Mouse (Mus musculus) lung, adult 2 months (tissue): ENCODE measurements around the gene Rilpl1. TPM values are rescaled to one million over a fixed set of nuclear protein-coding genes. Genes with fewer than 3 reads are reported as not detected.
"Not testable (repeated sequence)": the region's sequence is repeated elsewhere in the genome, so short reads cannot be mapped to it uniquely, and the experiment has no call there.

Source experiments
- DNase-seq: peaks from one replicate; pipeline ENCODE4 v3.0.0; 2022
- H3K4me1 ChIP-seq: fragments of 200-500 bp; 2 replicates; pipeline ENCODE4 v1.6.1; 2011; ENCODE audit warnings: low read length; ENCODE audit not compliant: control insufficient read depth, insufficient read depth
- H3K4me3 ChIP-seq: fragments of 200-500 bp; replicated peaks from 2 replicates; pipeline ENCODE3; 2011; ENCODE audit warnings: low read depth, mild to moderate bottlenecking, control low read depth, low read length; ENCODE audit errors: extremely low read depth
- CTCF ChIP-seq: fragments of 200-500 bp; IDR thresholded peaks from 2 replicates; pipeline ENCODE4 v1.5.1; 2011; ENCODE audit warnings: mild to moderate bottlenecking, low read length, control low read depth; ENCODE audit not compliant: insufficient read depth
- POLR2A ChIP-seq: fragments of 200-500 bp; IDR thresholded peaks from 2 replicates; pipeline ENCODE4 v1.6.1; 2011; ENCODE audit warnings: low read depth, mild to moderate bottlenecking, control low read depth, low read length, borderline replicate concordance; ENCODE audit errors: extremely low read depth
- WGBS: fragments of 180-500 bp; shearing (Covaris S2); methylation state at CpG from one replicate; pipeline ENCODE4 v1.1.7; 2018; 5-methylcytosine and 5-hydroxymethylcytosine counted together
- polyA plus RNA-seq: library from polyadenylated mRNA; depleted of rRNA; stranded (reverse); fragments of >200 nt; gene quantifications from 2 replicates; pipeline ENCODE4 v1.2.3, GENCODE M21; 2012; rRNA removed

Rilpl1 gene
- 24.4 and 26.0 TPM in 2 replicates for polyA plus RNA-seq

GRCm38 (mm10) chr5:124530655-124531582 is at the start of gene Rilpl1:
Rilpl1 (minus strand) TSS chr5:124531391.
- under 1% methylated on average over 95 of the region's 96 CpGs for WGBS
- DNase-seq: peak; percentile 82
- 0 out of 2 replicates have a peak, but pooled peaks have one; percentile 25 for TF ChIP-seq POLR2A
- no peak for TF ChIP-seq CTCF
- H3K4me1 ChIP-seq: peaks cover 7% of the 10 kb centered on the region
- peak within 1 kb of the TSS; percentile 91 for H3K4me3 ChIP-seq

GRCm38 (mm10) chr5:124578633-124579317 is 47.6 kb upstream of the Rilpl1 start, which contains the start of the genes Eif2b1 and Gtf2h3:
Eif2b1 (minus strand) TSS chr5:124579131.
Gtf2h3 (plus strand) TSS chr5:124579140.
- WGBS: 1% methylated on average over 51 of the region's 51 CpGs
- Histone ChIP-seq H3K4me3 (peak within 1 kb of the TSS; percentile 91), H3K4me1 (peaks cover 2% of the 10 kb centered on the region; the same call in 1 of the 2 replicates)
- TF ChIP-seq CTCF (no peak), POLR2A (peak; percentile 92)
- peak; percentile 95 for DNase-seq

GRCm38 (mm10) chr5:124575467-124575866 is 44.3 kb upstream of the Rilpl1 start:
- no peak for DNase-seq
- Histone ChIP-seq H3K4me1 (peaks cover 2% of the 10 kb centered on the region; the same call in 1 of the 2 replicates), H3K4me3 (no peak overlapping the region)
- 73% methylated on average over 7 of the region's 7 CpGs for WGBS
- TF ChIP-seq POLR2A: no peak
- no peak for TF ChIP-seq CTCF

GRCm38 (mm10) chr5:124571068-124571467 is 39.9 kb upstream of the Rilpl1 start:
- TF ChIP-seq POLR2A: no peak
- no peak overlapping the region for H3K4me3 ChIP-seq
- WGBS: 84% methylated on average over 12 of the region's 12 CpGs
- no peaks in the 10 kb centered on the region for H3K4me1 ChIP-seq
- no peak for DNase-seq

GRCm38 (mm10) chr5:124555145-124555544 is 24.0 kb upstream of the Rilpl1 start:
- no peak for DNase-seq
- Histone ChIP-seq H3K4me3 (no peak overlapping the region), H3K4me1 (0 out of 2 replicates have a peak, but pooled peaks cover 3% of the 10 kb centered on the region)
- 66% methylated on average over 1 of the region's 1 CpGs for WGBS
- TF ChIP-seq POLR2A (no peak), CTCF (no peak)

GRCm38 (mm10) chr5:124553607-124554006 is 22.4 kb upstream of the Rilpl1 start:
- DNase-seq: no peak
- H3K4me1 ChIP-seq: 0 out of 2 replicates have a peak, but pooled peaks cover 3% of the 10 kb centered on the region
- no peak overlapping the region for H3K4me3 ChIP-seq
- WGBS: 72% methylated on average over 6 of the region's 6 CpGs
- TF ChIP-seq CTCF (no peak), POLR2A (no peak)

- Histone ChIP-seq H3K4me3 (peak within 1 kb of the TSS; percentile 97), H3K4me1 (0 out of 2 replicates have a peak, but pooled peaks cover 3% of the 10 kb centered on the region)
- under 1% methylated on average over 66 of the region's 66 CpGs for WGBS
- TF ChIP-seq POLR2A (peak; percentile 80; the same call in 1 of the 2 replicates), CTCF (no peak)
- DNase-seq: peak; percentile 90
These were observed 21.5 kb upstream of the Rilpl1 start, which contains the start of gene Ddx55 for GRCm38 (mm10) chr5:124552558-124553307. Ddx55 (plus strand) TSS chr5:124552864.

GRCm38 (mm10) chr5:124552094-124552472 is 20.9 kb upstream of the Rilpl1 start:
- WGBS: 5% methylated on average over 9 of the region's 9 CpGs
- peak overlapping the region; percentile 44 for H3K4me3 ChIP-seq
- H3K4me1 ChIP-seq: 0 out of 2 replicates have a peak, but pooled peaks cover 3% of the 10 kb centered on the region
- TF ChIP-seq POLR2A: no peak
- no peak for DNase-seq

GRCm38 (mm10) chr5:124551349-124552093 is 20.3 kb upstream of the Rilpl1 start:
- not testable (repeated sequence) for H3K4me1 ChIP-seq, H3K4me3 ChIP-seq, DNase-seq
- WGBS: 24% methylated on average over 5 of the region's 5 CpGs

GRCm38 (mm10) chr5:124550737-124551136 is 19.5 kb upstream of the Rilpl1 start:
- not testable (repeated sequence) for H3K4me3 ChIP-seq, H3K4me1 ChIP-seq, DNase-seq
- 74% methylated on average over 4 of the region's 4 CpGs for WGBS
